8 mouse cellular contexts compared by ENCODE assay signal in genomic region chr16:16559878-16560531, GRCm38 (mm10). TPM values are rescaled to one million over a fixed set of nuclear protein-coding genes. Genes with fewer than 3 reads are reported as not detected.
DNase-seq lines count a peak whose midpoint lies in the region; ATAC-seq and TF ChIP-seq lines count a peak whose summit lies in the region.

No protein-coding gene starts in this region.

- H3K4me2 ChIP-seq in forebrain, embryonic 15.5 days (replicated peaks): peak overlapping the region; percentile 70
- peak overlapping the region; percentile 31 for H3K4me2 ChIP-seq in liver, embryonic 15.5 days

- no peaks in the 10 kb centered on the region for H3K9me3 ChIP-seq in E14TG2a.4 (ENCODE audit: low read length)
- no peaks in the 10 kb centered on the region for H3K9me3 ChIP-seq in forebrain, embryonic 15.5 days
- H3K9me3 ChIP-seq in liver, embryonic 15.5 days (replicated peaks): no peaks in the 10 kb centered on the region

- intact Hi-C loops in heart, postnatal 36 days (cut with DNase I): no loop called here

- no peaks in the 10 kb centered on the region for H3K36me3 ChIP-seq in E14TG2a.4 (ENCODE audit: insufficient read depth, low read length)
- no peaks in the 10 kb centered on the region for H3K36me3 ChIP-seq in forebrain, embryonic 15.5 days
- no peaks in the 10 kb centered on the region for H3K36me3 ChIP-seq in liver, embryonic 15.5 days (replicated peaks)

- H3K27ac ChIP-seq in forebrain, embryonic 15.5 days (replicated peaks): peak overlapping the region; percentile 95
- no peak overlapping the region for H3K27ac ChIP-seq in liver, embryonic 15.5 days (replicated peaks)

- H3K27me3 ChIP-seq in E14TG2a.4 (ENCODE audit: insufficient read depth, low read length): no peaks in the 10 kb centered on the region
- no peaks in the 10 kb centered on the region for H3K27me3 ChIP-seq in forebrain, embryonic 15.5 days
- H3K27me3 ChIP-seq in liver, embryonic 15.5 days: no peaks in the 10 kb centered on the region

- ATAC-seq in cerebellum, adult (ENCODE audit: insufficient number of reproducible peaks, low FRiP score, low TSS enrichment): peak; percentile 99
- ATAC-seq in forebrain, embryonic 15.5 days (replicated peaks): peak; percentile 99
- ATAC-seq in liver, embryonic 15.5 days (ENCODE audit: insufficient read depth): peak; percentile 69

- H3K9ac ChIP-seq in forebrain, embryonic 15.5 days (replicated peaks): peak overlapping the region; percentile 58
- H3K9ac ChIP-seq in liver, embryonic 15.5 days: no peak overlapping the region

- WGBS in forebrain, embryonic 15.5 days: 2% methylated on average over 9 of the region's 9 CpGs
- WGBS in liver, embryonic 15.5 days (ENCODE audit: insufficient replicate concordance): 23% methylated on average over 9 of the region's 9 CpGs

- DNase-seq in heart, postnatal 36 days: peak; percentile 22 to 34
- DNase-seq in layer of hippocampus, adult 18-20 months (ENCODE audit: low spot score in 2 of 2): peak; percentile 87 to 94
- DNase-seq in retina, embryonic 14.5 days (ENCODE audit: low spot score): peak; percentile 93
- DNase-seq in thymus, postnatal 25 days: no peak

- no peak for TF ChIP-seq CTCF in E14TG2a.4 (conservative IDR thresholded peaks at IDR 0.05; ENCODE audit: low read length)

- peak overlapping the region; percentile 64 for H3K4me3 ChIP-seq in E14TG2a.4 (replicated peaks; ENCODE audit: low read length)
- peak overlapping the region; percentile 57 for H3K4me3 ChIP-seq in forebrain, embryonic 15.5 days
- H3K4me3 ChIP-seq in liver, embryonic 15.5 days (replicated peaks): 0 out of 2 replicates have a peak overlapping the region, but pooled peaks have one; percentile 1

- peaks cover 34% of the 10 kb centered on the region for H3K4me1 ChIP-seq in E14TG2a.4 (replicated peaks; ENCODE audit: low read depth, low read length)
- peaks cover 26% of the 10 kb centered on the region for H3K4me1 ChIP-seq in forebrain, embryonic 15.5 days
- no peaks in the 10 kb centered on the region; the same call in 1 of the 2 replicates for H3K4me1 ChIP-seq in liver, embryonic 15.5 days (replicated peaks)

RNA-seq across cellular contexts. Expression of gene Fgd4, which starts 40.3 kb away (rescaled TPM):
- polyA plus RNA-seq in forebrain, embryonic 15.5 days (2015; fragmentation: Nextera tagmentation; extraction: Ambion mirVana): 27.1 TPM in 2 replicates
- total RNA-seq in heart, postnatal 36 days (2021): 10 to 100 TPM; 42.6 to 52.5 TPM
- 10 to 100 TPM; 46.4 to 50.1 TPM for total RNA-seq in layer of hippocampus, adult 18-20 months (2021)
- 2.2 and 2.6 TPM in 2 replicates for polyA plus RNA-seq in liver, embryonic 15.5 days (2015; fragmentation: Nextera tagmentation; extraction: Ambion mirVana)

Comparison
In these comparisons a context has a peak if more than half of its experiments do, and no peak if none do; other contexts are left out.
1. H3K4me3 ChIP-seq: peak in every context shown above with its lines; median percentile 64 in E14TG2a.4; 57 in forebrain, embryonic 15.5 days; 1 in liver, embryonic 15.5 days.